Mouse (Mus musculus) heart, postnatal 25 days (tissue): ENCODE data around the gene Olfr524. TPM values are rescaled to one million over a fixed set of nuclear protein-coding genes. Genes with fewer than 3 reads are reported as not detected.

Source experiments
- DNase-seq: peaks from one replicate; pipeline ENCODE4 v3.0.0; 2022; ENCODE audit warnings: low spot score
- intact Hi-C: fragments of 180-260 bp; cut with DNase I; formaldehyde crosslinking; loops from one replicate; pipeline ENCODE4 v1.15.1; 2025
- total RNA-seq, 2 experiments: library from RNA; stranded (reverse); gene quantifications; 2 replicates each; pipeline ENCODE4 v1.2.3; 2021

Olfr524 gene
- not detected for total RNA-seq

DNA sequence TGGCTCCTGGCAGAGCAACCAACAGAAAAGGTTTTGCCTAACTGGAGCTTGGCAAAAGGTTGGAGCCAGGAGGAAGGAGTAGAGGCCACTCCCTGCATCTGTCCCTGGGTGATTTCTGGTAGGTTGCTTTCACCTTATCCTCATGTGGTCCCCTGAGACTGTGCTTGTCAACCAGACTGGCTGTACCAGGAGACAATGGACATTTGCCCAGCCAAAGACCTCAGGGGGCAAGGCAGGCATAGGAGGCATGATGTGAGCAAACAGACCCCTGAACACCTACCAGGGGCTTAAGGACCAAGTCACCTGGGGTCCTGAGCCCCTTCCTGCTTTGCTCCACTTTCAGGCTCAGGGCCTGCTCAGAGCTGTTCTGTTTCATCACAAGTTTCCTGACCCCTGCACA, at the start of gene Olfr524:
Gene Olfr524 (minus strand): TSS at position 101 of the 400 bp plus-strand sequence.
- DNase-seq: no peak
- intact Hi-C loops: no loop called here

DNA sequence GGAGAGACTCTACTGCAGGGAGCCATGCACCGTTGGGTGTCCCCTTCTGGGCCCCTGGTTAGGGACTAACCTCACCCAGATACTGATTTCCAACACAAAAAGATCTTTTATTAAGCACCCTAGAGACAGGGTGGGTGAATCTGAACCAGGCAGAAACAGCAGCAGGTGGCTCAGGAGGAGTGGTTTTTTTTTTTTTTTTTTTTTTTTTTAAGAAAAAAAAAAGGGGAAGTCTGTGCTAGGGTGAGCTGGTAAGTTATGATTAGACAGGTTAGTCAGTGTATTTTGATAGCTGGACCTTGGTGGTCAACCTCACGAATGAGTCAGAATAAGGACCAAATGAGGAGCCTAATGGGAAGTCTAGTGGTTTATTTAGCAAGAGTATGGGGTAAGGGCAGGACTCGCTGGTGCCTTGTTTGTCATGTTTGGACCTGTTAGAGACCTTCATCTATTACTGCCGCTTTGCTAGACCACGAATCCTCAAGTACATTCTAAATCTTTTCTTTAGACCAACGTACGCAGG, 48.1 kb upstream of the Olfr524 start:
- no peak for DNase-seq
- intact Hi-C loops: no loop called here

GRCm38 (mm10) chr7:140247216-140247615, 41.5 kb upstream of the Olfr524 start, which contains the start of gene 5830411N06Rik:
Gene 5830411N06Rik (plus strand): TSS chr7:140247284.
- no peak for DNase-seq
- intact Hi-C loops: no loop called here

GRCm38 (mm10) chr7:140233696-140234095, 27.9 kb upstream of the Olfr524 start:
- intact Hi-C loops: no loop called here
- DNase-seq: no peak

- intact Hi-C loops: no loop called here
- no peak for DNase-seq
Observed at GRCm38 (mm10) chr7:140231026-140231425, 25.3 kb upstream of the Olfr524 start.

DNA sequence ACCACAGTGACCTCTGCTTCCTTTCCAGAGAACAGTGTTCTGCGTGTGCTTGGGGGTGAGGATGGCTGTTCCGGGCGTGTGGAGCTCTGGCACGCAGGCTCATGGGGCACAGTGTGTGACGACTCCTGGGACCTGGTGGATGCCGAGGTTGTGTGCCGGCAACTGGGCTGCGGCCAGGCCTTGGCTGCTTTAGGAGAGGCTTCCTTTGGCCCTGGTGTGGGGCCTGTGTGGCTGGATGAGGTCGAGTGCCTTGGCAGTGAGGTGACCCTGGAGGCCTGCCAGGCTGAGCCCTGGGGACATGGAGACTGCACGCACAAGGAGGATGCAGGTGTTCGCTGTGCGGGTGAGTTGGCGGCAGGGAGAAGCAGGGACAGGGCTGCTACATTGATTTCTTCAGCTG, 22.7 kb upstream of the Olfr524 start:
- DNase-seq: no peak

GRCm38 (mm10) chr7:140224209-140224608, 18.4 kb upstream of the Olfr524 start:
- intact Hi-C loops: no loop called here
- no peak for DNase-seq

More for the DNA sequence above, 22.7 kb upstream of the Olfr524 start:
- intact Hi-C loops: no loop called here

DNA sequence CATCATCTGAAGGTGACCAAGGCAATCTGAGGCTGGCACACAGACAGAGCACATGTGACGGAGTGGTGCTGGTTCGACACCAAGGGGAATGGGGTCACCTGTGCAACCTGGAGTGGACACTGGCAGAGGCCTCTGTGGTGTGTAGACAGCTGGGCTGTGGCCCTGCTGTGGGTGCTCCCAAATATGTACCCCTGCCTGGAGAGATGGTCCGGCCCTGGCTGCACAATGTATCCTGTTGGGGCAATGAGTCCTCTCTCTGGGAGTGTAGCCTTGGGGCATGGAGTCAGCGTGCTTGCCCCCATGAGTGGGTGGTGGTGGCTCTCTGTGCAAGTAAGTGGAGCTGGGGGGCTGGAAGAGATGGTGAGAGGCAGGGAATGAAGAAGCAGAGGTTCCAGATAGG, 14.6 kb upstream of the Olfr524 start:
- intact Hi-C loops: no loop called here
- no peak for DNase-seq

GRCm38 (mm10) chr7:140219268-140219667, 13.5 kb upstream of the Olfr524 start:
- intact Hi-C loops: no loop called here
- DNase-seq: no peak

DNA sequence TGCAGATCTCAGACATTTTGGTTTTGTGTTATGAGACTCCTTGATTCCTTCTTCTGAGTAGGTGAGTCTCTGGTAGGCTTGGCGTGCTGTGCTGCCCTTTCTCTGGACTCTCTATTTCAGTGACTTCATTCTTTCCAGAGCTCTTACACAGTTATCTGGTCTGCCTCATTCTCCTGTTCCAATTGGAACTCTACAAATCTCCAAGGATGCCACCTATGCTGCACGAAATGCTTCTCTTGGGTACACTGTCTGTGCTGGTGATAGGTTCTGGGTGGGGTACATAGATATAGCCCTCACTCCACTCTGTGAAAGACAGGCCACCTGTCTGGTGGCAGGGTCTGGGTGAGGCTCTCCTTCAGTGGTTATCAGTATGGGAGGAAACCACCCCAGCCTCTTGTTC, 12.2 kb upstream of the Olfr524 start, which contains the start of gene Cd163l1:
Gene Cd163l1 (plus strand): TSS at position 301 of the 400 bp plus-strand sequence.
- intact Hi-C loops: no loop called here
- DNase-seq: no peak

DNA sequence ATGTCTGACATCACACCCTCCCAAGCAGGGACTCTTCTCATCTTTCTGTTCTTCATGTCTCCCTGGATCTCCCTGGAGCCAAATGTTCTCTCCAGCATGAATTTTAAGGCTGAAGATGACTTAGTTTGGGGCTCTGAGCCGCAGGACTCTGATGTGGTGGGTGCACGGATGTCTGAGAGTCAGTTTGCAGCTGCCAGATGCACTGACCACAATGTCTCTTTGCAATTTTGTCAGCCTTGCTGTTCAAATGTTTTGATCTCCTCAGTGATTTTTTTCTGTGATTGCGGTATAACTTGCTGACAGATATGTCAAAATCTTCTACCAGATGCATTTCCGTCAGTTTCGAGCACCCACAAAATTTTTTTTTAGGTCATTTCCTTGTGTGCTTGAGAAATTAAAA, 8.1 kb upstream of the Olfr524 start:
- intact Hi-C loops: no loop called here
- DNase-seq: no peak

DNA sequence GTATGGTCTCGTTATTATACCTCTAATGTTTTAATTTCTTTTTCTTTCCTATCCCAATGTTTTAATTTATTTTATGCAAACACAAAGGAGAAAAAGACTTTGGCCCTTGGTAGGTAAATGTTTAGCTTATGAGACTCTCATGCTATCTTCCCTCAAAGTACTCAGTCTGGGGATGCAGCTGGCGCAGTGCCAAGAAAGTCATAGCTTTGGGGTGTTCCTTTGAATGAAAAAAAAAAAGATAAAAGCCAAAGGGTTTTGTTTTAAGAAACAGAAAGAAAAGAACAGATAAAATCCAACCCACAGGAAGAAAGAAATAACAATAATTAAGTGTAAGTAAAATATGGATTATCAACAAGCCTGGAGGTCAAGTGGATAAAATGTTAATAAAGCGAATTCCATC, 2.9 kb upstream of the Olfr524 start:
- intact Hi-C loops: no loop called here
- DNase-seq: no peak

GRCm38 (mm10) chr7:140208153-140208552, 2.4 kb upstream of the Olfr524 start:
- intact Hi-C loops: no loop called here
- no peak for DNase-seq

DNA sequence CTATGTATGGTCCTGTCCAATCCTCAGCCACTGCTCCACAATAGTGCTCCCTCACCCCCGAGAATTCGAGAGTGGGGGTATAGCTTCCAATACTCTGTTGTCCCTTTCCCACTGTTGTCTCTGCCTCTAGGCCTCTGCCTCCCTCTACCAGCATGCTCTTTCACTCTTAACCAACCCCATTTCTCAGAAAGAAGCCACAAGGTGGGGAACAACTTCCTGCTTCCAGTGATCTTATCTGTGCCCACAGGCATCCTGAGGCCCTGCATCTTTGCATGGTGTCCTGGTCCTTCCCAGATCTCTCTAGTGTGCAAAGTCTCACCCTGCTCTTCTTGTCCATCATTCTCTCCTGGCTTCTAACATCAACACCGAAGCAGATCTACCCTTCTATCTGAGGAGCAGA, 1.1 kb upstream of the Olfr524 start:
- intact Hi-C loops: no loop called here
- no peak for DNase-seq

GRCm38 (mm10) chr7:140201090-140201489, 4.7 kb downstream of the Olfr524 start:
- intact Hi-C loops: no loop called here

DNA sequence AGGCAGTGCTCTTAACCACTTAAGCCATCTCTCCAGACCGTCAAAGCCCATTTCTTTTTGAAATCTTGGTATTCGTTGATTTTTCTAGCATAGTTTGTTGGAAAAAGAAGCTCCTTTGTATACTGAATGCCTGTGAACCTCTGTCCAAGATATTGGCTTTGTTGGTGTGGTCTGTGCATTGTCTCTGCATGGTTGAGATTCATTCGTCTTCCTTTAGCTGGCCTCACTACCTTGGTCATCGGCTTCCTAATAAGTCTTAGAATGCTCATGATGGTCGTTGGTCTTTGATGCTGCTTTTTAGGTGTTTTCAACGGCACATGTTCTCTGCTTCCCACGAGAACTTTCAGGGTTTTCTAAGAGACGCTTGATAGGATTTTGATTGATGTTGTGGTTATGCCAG, 9.8 kb downstream of the Olfr524 start:
- intact Hi-C loops: no loop called here
- no peak for DNase-seq

More at GRCm38 (mm10) chr7:140201090-140201489, 4.7 kb downstream of the Olfr524 start:
- DNase-seq: no peak

DNA sequence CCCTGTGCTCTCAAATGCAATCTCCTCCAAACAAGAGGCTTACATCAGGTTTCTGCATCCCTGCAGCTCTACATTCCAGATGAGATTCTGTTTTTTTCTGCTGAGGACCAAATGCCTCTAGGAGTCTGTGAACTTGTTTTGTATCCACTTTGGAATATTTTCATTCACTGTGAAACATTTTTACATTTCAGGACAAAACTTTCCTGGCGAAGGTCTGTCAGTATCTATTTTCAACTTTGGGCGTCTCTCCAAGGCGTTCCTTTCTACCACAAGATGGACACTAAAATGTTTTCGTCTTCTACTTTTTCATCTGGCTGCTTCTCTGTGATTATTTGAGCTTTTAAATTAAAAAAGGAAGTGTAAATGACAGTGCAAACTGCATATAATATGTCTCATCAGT, 11.7 kb downstream of the Olfr524 start:
- DNase-seq: no peak

DNA sequence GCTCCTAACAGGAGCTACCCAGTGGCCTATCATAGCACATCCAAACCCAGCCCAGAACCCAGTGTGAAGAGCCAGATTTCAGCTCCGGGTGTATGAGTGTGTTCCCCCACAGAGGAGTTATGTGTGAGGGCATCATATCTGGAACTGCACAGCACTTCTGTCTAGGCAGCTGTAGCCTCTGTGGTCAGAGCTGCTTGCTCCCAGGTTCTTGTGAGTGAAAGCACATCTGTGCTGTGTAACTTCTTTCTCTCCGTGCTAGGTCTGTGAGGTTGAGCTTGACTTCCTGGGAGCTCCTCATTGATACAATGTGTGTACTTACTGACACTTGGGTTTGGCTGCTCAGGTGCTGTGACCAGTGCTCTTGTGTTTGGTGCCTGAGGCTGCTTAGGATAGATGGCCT, 12.9 kb downstream of the Olfr524 start:
- no peak for DNase-seq
- intact Hi-C loops: no loop called here

More for the DNA sequence above, 11.7 kb downstream of the Olfr524 start:
- intact Hi-C loops: no loop called here

DNA sequence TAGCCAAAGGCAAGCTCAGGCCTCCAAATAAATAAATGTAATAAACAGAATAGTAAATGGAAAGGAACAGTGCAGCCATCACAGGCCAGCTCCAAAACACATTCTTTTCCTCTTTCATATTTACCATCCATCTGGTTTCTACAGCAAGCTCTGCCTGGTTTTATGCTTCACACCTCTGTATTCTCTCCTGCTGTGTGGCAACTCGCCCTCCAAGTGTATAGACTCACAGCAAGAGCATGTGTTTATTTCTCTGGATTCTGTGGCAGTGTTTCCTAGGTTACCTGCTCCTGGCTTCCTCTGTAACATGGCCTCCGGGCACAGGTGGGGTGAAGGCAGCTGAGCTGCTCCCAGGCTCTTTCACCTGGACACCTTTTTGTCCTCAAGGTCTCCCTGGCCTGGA, 13.3 kb downstream of the Olfr524 start:
- no peak for DNase-seq
- intact Hi-C loops: no loop called here

DNA sequence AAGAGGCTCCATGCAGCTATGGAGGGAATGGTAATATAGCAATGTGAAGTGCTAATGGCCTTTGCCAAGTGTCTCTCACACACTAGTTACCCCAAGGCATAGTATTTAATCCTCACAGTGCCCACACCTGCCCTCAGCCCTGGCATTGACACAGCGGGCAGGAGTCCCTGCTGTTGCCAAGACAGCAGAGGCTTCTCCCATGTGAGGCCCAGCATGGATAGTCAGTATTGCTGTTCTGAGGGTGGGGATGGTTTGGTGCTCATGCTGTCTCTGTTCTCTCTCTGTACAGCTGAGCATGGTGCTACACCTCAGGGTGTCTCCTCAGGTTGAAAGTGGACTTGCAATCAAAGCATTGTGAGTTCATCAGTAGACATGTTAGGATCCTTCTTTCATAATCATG, 15.3 kb downstream of the Olfr524 start:
- no peak for DNase-seq
- intact Hi-C loops: no loop called here

DNA sequence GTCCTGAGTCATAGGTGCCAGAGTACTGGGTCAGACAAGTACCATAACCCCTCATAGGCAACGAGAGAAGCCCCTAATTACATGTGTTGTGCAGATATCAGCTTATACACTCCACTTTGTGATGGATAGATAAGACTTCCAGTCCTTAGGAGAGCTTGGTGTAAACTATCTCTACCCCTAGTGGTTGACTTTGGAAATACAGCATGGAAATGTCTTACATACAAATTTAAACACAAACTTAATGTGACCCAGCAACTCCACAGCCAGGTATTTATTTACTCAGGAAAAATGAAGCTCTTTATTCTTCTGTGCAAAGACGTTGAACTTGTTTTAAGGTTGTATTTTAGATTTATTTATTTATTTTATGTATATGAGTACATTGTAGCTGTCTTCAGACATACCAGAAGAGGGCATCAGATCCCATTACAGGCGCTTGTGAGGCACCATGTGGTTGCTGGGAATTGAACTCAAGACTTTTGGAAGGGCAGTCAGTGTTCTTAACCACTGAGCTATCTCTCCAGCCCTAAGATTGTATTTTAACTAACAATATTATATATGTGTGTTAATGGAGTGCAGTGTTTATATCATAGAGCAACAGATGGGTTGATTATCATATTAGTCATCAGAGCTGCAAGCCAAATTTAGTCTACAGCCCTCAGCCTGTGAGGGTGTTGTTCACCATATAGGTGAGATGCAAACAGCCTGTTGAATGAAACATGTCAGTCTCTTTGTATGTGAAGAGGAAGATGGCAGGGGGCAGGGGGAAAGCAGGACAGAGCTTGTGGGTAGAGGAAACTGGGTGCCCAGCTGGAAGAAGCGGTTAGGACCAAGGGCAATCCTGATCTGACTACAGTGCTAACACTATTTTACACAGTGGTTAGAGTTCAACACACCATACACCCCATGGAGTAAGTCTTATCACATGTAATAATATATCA, 17.1 kb downstream of the Olfr524 start:
- no peak for DNase-seq
- intact Hi-C loops: no loop called here
